Mouse (Mus musculus): ENCODE measurements around the gene D930020B18Rik.

- TF ChIP-seq POLR2A (IDR thresholded peaks at IDR 0.05; ENCODE audit: control insufficient read depth in 1 of 2, insufficient read depth in 1 of 2, low read depth in 1 of 2, low read length in 2 of 2, poor library complexity in 1 of 2) (no peak; a peak in 2 of 4 replicates), BHLHE40 (IDR thresholded peaks at IDR 0.05; ENCODE audit: borderline replicate concordance, low read depth, low read length) (no peak), ZMIZ1 (IDR thresholded peaks at IDR 0.05; ENCODE audit: low read depth, low read length) (no peak), EP300 (IDR thresholded peaks at IDR 0.05; ENCODE audit: low read depth in 1 of 2, low read length in 2 of 2) (no peak), MXI1 (IDR thresholded peaks at IDR 0.05; ENCODE audit: low read depth, low read length) (peak; percentile 45; the same call in 1 of the 2 replicates), CTCF (IDR thresholded peaks at IDR 0.05 in 2 of 3, conservative IDR thresholded peaks at IDR 0.05 in 1 of 3; ENCODE audit: control insufficient read depth in 1 of 3, insufficient read depth in 1 of 3, low read depth in 2 of 3, low read length in 3 of 3, poor library complexity in 1 of 3, severe bottlenecking in 1 of 3) (no peak), GATA1 (IDR thresholded peaks at IDR 0.05; ENCODE audit: low read depth, low read length) (no peak), USF1 (IDR thresholded peaks at IDR 0.05; ENCODE audit: low read depth, low read length) (no peak), TCF12 (IDR thresholded peaks at IDR 0.05; ENCODE audit: low read depth, low read length) (no peak; the same call in 1 of the 2 replicates), TAL1 (IDR thresholded peaks at IDR 0.05; ENCODE audit: low read length) (no peak), SIN3A (IDR thresholded peaks at IDR 0.05; ENCODE audit: low read length) (peak; percentile 71), ZKSCAN1 (IDR thresholded peaks at IDR 0.05; ENCODE audit: low read depth, low read length) (no peak), MAZ (IDR thresholded peaks at IDR 0.05; ENCODE audit: low read depth, low read length) (no peak), CHD1 (IDR thresholded peaks at IDR 0.05; ENCODE audit: low read depth, low read length) (peak; percentile 67; the same call in 1 of the 2 replicates)
These were observed 15.8 kb upstream of the D930020B18Rik start for GRCm38 (mm10) chr10:121625407-121626185.
